Mouse (Mus musculus) cerebellum, postnatal 25 days (tissue): ENCODE results near the gene Fosl1.

Experiments used
- DNase-seq, 2 experiments: peaks; one replicate each; pipeline ENCODE4 v3.0.0; 2021; ENCODE audit warnings: mixed read lengths in 2 of 2

The Fosl1 gene

GRCm38 (mm10) chr19:5483386-5484359 is 36.3 kb downstream of the Fosl1 start:
- DNase-seq: peak; percentile 51

- DNase-seq: no peak
These were observed 37.1 kb downstream of the Fosl1 start for GRCm38 (mm10) chr19:5484496-5484895.

DNA sequence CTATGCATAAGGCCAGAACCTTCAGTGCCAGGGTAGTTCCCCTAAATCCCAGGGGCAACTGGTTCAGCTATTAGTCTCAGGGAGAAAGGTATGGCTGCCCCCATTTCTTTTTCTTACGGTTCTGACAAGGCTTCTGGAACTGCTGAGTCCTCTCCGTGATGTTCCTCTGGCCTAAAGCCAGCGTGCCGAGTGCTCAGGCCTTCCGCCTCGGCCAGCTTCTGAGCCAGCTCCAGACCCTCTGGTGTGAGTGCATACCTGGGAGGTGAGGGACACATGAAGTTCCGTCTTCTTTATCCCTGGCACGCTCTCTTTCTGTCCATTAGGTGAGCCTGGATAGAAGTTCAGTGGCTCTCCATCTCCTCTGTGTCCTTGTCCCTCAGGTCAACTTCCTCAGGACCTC is 38.0 kb downstream of the Fosl1 start:
- DNase-seq: peak in 1 of 2 experiments; percentile 80

DNA sequence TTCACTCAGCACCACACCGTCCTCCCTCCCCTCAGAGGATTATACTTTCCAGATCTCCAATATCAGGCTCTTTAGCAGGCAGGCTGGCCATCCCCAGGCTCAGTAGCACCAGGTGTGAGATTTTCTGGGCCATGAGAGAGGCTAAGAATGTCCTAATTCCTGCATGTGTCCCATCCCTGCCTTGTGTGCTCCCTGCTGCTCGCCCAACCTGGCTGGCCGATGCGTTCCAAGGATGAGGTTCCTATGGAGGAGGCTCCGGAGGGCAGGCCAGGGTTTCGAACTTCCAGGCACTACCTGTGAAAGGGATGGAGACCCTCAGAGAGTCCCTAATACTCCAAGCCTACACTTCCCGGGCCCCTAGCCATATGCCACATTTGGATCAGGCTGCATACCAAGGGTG is 38.5 kb downstream of the Fosl1 start:
- peak; percentile 88 for DNase-seq

- DNase-seq: peak; percentile 84 to 85
These were observed 38.9 kb downstream of the Fosl1 start for GRCm38 (mm10) chr19:5486286-5486685.

- DNase-seq: peak; percentile 39 to 44
These were observed 39.4 kb downstream of the Fosl1 start for GRCm38 (mm10) chr19:5486771-5487170.

- DNase-seq: peak; percentile 98
These were observed 40.6 kb downstream of the Fosl1 start, which contains the start of gene Mus81 for GRCm38 (mm10) chr19:5487768-5488550. Gene Mus81 (minus strand): TSS chr19:5488402.

DNA sequence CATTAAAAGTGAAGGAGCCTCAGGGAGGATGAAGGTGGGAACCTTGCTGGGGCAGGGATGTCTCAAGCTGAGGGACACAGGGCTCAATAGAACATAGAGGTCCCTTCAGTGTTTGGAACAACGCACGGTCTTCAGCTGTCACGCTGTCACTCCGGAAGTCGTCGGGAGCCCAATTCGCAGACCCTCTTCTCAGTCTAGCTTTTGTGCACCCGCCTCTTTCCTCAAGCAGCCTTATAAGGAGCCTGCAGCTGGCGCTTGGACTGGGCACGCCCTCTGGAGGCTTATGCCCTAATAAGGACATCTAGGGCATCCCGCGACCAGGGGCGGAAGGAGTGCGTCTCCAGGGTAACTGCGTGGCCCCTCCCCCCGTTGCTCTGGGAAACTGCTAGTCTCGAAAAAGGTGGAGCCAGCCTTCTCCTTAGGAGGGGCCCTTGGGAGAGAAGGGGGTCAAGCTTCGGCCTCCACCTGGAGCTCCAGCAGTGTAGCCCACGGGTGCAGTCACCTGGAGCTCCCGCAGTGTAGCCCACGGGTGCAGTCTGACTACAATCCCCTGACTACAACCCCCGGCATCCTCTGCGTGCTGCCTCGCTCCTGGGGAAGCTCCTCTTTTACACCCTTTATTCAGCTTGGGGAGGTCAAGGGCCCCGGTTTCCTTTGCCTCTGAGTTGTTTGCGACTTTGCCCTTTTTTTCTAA is 41.7 kb downstream of the Fosl1 start:
- peak; percentile 97 for DNase-seq

DNA sequence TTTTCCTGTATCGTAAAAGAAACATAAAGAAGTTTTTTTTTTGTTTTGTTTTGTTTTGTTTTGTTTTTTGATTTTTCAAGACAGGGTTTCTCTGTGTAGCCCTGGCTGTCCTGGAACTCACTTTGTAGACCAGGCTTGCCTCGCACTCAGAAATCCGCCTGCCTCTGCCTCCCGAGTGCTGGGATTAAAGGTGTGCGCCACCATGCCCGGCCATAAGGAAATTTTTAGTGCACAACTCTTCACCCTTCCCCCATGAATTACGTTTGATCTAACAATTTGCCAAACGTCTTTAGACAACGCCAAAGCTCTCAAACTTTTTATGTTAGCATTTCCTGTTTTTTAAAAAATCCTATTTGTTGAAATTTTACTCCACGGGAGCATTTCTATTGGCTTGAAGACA is 42.4 kb downstream of the Fosl1 start:
- DNase-seq: peak; percentile 24 to 25

- peak; percentile 95 to 97 for DNase-seq
These were observed 43.1 kb downstream of the Fosl1 start, which contains the start of gene Cfl1 for GRCm38 (mm10) chr19:5490313-5490897. Gene Cfl1 (plus strand): TSS chr19:5490455.

DNA sequence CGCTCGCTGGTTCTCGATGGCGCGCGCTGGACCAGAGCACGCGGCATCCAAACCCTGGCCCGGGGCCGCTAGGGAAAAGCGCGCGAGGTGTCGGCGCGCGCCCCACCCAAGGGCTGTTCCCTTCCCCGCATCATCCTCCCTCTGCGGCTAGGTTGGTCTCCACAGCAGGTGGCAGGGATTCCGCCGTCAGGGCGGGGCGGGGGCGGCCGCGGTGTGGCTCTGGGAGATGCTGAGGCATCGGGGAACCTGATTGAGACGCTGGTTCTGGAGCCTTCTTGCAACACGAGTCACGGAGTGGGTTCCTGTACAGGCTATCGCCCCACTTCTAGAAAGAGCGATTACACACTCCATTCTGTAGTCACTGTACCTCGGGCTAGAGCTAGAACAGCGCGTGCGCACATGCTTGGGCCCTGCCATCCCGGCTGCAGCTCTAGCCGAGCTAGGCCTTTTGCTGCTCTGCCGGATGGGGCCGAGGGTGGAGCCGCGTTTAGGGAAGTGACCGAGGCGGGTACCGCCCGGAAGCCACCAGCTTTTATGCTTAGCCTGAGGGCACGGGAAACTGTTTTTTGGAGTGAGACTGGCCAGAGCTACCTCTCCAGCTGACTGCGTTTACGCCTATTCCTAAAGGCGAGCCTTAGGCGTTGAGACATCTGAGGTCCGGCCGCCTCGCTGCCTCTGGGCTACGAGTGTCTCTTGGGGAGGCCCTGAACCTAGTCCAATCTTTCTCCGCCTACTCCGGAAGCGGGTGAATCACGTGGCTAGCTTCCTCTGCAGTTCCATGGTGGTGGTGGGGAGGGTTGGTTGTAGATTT is 43.8 kb downstream of the Fosl1 start:
- peak; percentile 85 for DNase-seq

DNA sequence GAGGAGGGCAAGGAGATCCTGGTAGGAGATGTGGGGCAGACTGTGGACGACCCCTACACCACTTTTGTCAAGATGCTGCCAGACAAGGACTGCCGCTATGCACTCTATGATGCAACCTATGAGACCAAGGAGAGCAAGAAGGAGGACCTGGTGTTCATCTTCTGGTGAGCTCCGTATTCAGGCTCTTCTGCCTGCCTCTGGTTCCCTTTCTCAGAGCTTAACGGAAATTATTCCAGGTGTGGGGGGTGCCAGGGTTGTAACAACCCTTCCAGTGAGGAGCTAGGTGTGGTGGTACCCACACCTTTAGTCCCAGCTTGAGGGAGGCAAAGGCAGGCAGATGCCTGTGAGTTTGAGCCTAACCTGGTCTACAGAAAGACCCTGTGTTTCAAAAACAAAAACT is 45.3 kb downstream of the Fosl1 start:
- DNase-seq: peak in 1 of 2 experiments; percentile 16

DNA sequence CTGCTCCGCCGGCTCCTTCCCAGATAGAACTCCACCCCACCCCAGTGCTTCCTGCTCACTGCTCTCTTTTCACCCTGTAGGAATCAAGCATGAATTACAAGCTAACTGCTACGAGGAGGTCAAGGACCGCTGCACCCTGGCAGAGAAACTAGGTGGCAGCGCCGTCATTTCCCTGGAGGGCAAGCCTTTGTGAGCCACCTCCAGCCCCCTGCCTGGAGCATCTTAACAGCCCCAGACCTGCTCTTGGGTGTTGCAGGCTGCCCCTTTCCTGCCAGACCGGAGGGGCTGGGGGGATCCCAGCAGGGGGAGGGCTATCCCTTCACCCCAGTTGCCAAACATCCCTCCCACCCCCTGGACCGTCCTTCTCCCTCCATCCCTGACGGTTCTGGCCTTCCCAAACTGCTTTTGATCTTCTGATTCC is 46.0 kb downstream of the Fosl1 start:
- peak; percentile 24 to 27 for DNase-seq

GRCm38 (mm10) chr19:5494314-5494713 is 47.0 kb downstream of the Fosl1 start:
- no peak for DNase-seq

- no peak for DNase-seq
These were observed 48.2 kb downstream of the Fosl1 start for GRCm38 (mm10) chr19:5495353-5496051.

DNA sequence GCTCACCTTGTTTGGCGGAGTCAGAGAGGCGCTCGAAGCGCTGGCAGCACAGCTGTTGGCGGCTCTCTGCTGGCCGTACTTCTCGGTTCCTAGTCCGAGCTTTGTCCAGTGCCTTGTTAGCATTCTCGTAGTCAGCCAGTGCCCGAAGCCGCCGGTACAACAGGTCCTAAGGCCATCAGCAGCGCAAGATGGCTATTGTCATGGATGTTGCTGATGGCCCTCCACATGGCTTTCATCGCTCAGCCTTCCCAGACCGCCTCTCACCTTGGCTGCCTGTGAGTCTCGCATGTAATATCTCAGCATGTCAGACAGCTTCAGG is 48.7 kb downstream of the Fosl1 start:
- DNase-seq: no peak

GRCm38 (mm10) chr19:5500330-5500875 is 53.1 kb downstream of the Fosl1 start:
- DNase-seq: no peak

DNA sequence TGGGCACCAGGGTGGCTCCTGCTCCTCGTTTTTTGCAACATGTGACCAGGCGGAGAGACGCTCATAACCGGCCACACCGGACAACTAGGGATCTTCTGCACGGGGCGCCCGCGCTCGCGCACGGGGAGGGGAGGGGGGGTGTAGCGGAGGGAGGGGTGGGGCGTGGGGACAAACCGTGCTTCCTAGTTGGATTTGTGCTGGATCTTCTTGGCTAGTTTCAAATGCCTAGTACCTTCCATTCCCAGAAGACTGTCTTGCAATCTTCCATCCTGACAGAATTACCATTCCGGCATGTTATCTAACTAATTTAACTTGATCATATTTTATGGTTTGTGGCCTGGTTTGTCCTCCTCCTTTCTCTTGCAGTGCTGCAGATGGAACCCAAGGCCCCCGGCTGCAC is 56.3 kb downstream of the Fosl1 start, which contains the start of gene 1700020D05Rik:
TSS of gene 1700020D05Rik (minus strand) at position 101 of the 400 bp plus-strand sequence.
- no peak for DNase-seq
